ENCODE assay signal across 8 mouse cellular contexts in genomic region chr10:77623639-77624400, GRCm38 (mm10). TPM values are rescaled to one million over a fixed set of nuclear protein-coding genes. Genes with fewer than 3 reads are reported as not detected.
A peak's percentile ranks its signal among the peaks of the same experiment; 100 is the strongest.
DNase-seq lines count a peak whose midpoint lies in the region; ATAC-seq and TF ChIP-seq lines count a peak whose summit lies in the region.

No protein-coding gene starts in this region.

- H3K9ac ChIP-seq in liver, embryonic 13.5 days: peak overlapping the region; percentile 97

- no peaks in the 10 kb centered on the region for H3K27me3 ChIP-seq in testis, adult 2 months (ENCODE audit: control insufficient read depth, insufficient read depth, low read length)
- H3K27me3 ChIP-seq in liver, embryonic 13.5 days: no peaks in the 10 kb centered on the region

- peak overlapping the region; percentile 89 for H3K4me2 ChIP-seq in liver, embryonic 13.5 days

- TF ChIP-seq POLR2A in testis, adult 2 months (IDR thresholded peaks at IDR 0.05; ENCODE audit: control insufficient read depth, low read depth, low read length): no peak

- peak overlapping the region; percentile 96 for H3K4me3 ChIP-seq in testis, adult 2 months (ENCODE audit: control insufficient read depth, low read depth, low read length)
- peak overlapping the region; percentile 92 for H3K4me3 ChIP-seq in liver, embryonic 13.5 days (replicated peaks)

- no peaks in the 10 kb centered on the region for H3K9me3 ChIP-seq in liver, embryonic 13.5 days (replicated peaks)

- peaks cover 17% of the 10 kb centered on the region for H3K4me1 ChIP-seq in testis, adult 2 months (ENCODE audit: control insufficient read depth, insufficient read depth, low read length)
- H3K4me1 ChIP-seq in liver, embryonic 13.5 days (replicated peaks): peaks cover 53% of the 10 kb centered on the region

- peak overlapping the region; percentile 78 for H3K27ac ChIP-seq in testis, adult 2 months (ENCODE audit: control insufficient read depth, insufficient read depth, low read depth, low read length)
- peak overlapping the region; percentile 34; the same call in 1 of the 2 replicates for H3K27ac ChIP-seq in liver, embryonic 13.5 days

- peak; percentile 47 to 59 for DNase-seq in cerebellum, postnatal 10 days
- no peak for DNase-seq in cerebellum, adult 9-10 months
- DNase-seq in testis, postnatal 10 days (ENCODE audit: low spot score): no peak
- DNase-seq in liver, embryonic 13.5 days: no peak
- DNase-seq in retina, postnatal 1 day: no peak
- DNase-seq in ovary, postnatal 14 days (ENCODE audit: low spot score): no peak
- no peak for DNase-seq in embryo, embryonic 11 days

- WGBS in liver, embryonic 13.5 days (ENCODE audit: insufficient replicate concordance): 81% methylated on average over 10 of the region's 10 CpGs

- ATAC-seq in liver, embryonic 13.5 days (ENCODE audit: low read depth): no peak

- H3K36me3 ChIP-seq in testis, adult 2 months (ENCODE audit: control insufficient read depth, insufficient read depth, low read length): no peaks in the 10 kb centered on the region; the same call in 1 of the 2 replicates
- peaks cover 27% of the 10 kb centered on the region for H3K36me3 ChIP-seq in liver, embryonic 13.5 days

- TF ChIP-seq CTCF in testis, adult 2 months (IDR thresholded peaks at IDR 0.05; ENCODE audit: control insufficient read depth, insufficient read depth, insufficient replicate concordance, low read depth, low read length): no peak

RNA-seq across cellular contexts. Expression of gene Ube2g2, which starts 1.7 kb away (rescaled TPM):
- polyA plus RNA-seq in testis, adult 2 months (2012; rRNA removed): 66.1 and 70.3 TPM in 2 replicates
- 47.2 and 50.1 TPM in 2 replicates for polyA plus RNA-seq in liver, embryonic 13.5 days (2015; fragmentation: Nextera tagmentation; extraction: Ambion mirVana)

RNA-seq across cellular contexts. Expression of gene Gm49325, which starts 17.8 kb away (rescaled TPM):
- polyA plus RNA-seq in testis, adult 2 months (2012; rRNA removed): 0.72 TPM in 1 of 2 replicates, not detected in the other
- 1.1 and 5.3 TPM in 2 replicates for polyA plus RNA-seq in liver, embryonic 13.5 days (2015; fragmentation: Nextera tagmentation; extraction: Ambion mirVana)

RNA-seq across cellular contexts. Expression of gene Sumo3, which starts 17.9 kb away (rescaled TPM):
- 83.1 and 88.6 TPM in 2 replicates for polyA plus RNA-seq in testis, adult 2 months (2012; rRNA removed)
- 118 and 127 TPM in 2 replicates for polyA plus RNA-seq in liver, embryonic 13.5 days (2015; fragmentation: Nextera tagmentation; extraction: Ambion mirVana)

RNA-seq across cellular contexts. Expression of gene Pttg1ip, which starts 42.3 kb away (rescaled TPM):
- 127 and 131 TPM in 2 replicates for polyA plus RNA-seq in testis, adult 2 months (2012; rRNA removed)
- 64.1 and 73.2 TPM in 2 replicates for polyA plus RNA-seq in liver, embryonic 13.5 days (2015; fragmentation: Nextera tagmentation; extraction: Ambion mirVana)

Comparison
In these comparisons a context has a peak if more than half of its experiments do, and no peak if none do; other contexts are left out.
1. DNase-seq: peak in cerebellum, postnatal 10 days (2 of 2); none in cerebellum, adult 9-10 months (single experiment), testis, postnatal 10 days (single experiment), liver, embryonic 13.5 days (single experiment), retina, postnatal 1 day (single experiment), ovary, postnatal 14 days (single experiment) and embryo, embryonic 11 days (single experiment).